Mouse (Mus musculus) embryonic facial prominence, embryonic 11.5 days (tissue): ENCODE results near the gene M1ap. TPM values are rescaled to one million over a fixed set of nuclear protein-coding genes. Genes with fewer than 3 reads are reported as not detected.

Experiments
- ATAC-seq: fragments of 200-750 bp; cut with Nextera tagmentation; replicated peaks from 2 replicates; pipeline ENCODE4 v1.8.0; 2017; ENCODE audit warnings: low read depth; ENCODE audit not compliant: insufficient number of reproducible peaks, low FRiP score, low TSS enrichment
- DNase-seq: peaks from one replicate; pipeline ENCODE4 v3.0.0-alpha.2; 2015; ENCODE audit warnings: low spot score
- H3K27ac ChIP-seq: fragments of 300-500 bp; sonication (generic); replicated peaks from 2 replicates; pipeline ENCODE4 v1.5.1; 2014; ENCODE audit warnings: mild to moderate bottlenecking, low read depth, low read length, control low read depth
- H3K27me3 ChIP-seq: fragments of 300-500 bp; sonication (generic); 2 replicates; pipeline ENCODE4 v1.6.1; 2014; ENCODE audit warnings: mild to moderate bottlenecking, low read length, moderate library complexity, mixed read lengths; ENCODE audit not compliant: control insufficient read depth, insufficient read depth
- H3K36me3 ChIP-seq: fragments of 300-500 bp; sonication (generic); replicated peaks from 2 replicates; pipeline ENCODE4 v1.6.1; 2014; ENCODE audit warnings: low read depth, mild to moderate bottlenecking, low read length, moderate library complexity, mixed read lengths; ENCODE audit not compliant: control insufficient read depth, insufficient read depth
- H3K4me1 ChIP-seq: fragments of 300-500 bp; sonication (generic); 2 replicates; pipeline ENCODE4 v1.6.1; 2014; ENCODE audit warnings: low read length, mixed read lengths; ENCODE audit not compliant: control insufficient read depth, insufficient read depth
- H3K4me2 ChIP-seq: fragments of 300-500 bp; sonication (generic); 2 replicates; pipeline ENCODE4 v1.6.1; 2014; ENCODE audit warnings: low read depth, mild to moderate bottlenecking, control low read depth, low read length, moderate library complexity
- H3K4me3 ChIP-seq: fragments of 300-500 bp; sonication (generic); 2 replicates; pipeline ENCODE4 v1.5.1; 2014; ENCODE audit warnings: low read depth, low read length, control low read depth
- H3K9ac ChIP-seq: fragments of 300-500 bp; sonication (generic); replicated peaks from 2 replicates; pipeline ENCODE4 v1.6.1; 2014; ENCODE audit warnings: mild to moderate bottlenecking, control low read depth, low read length
- H3K9me3 ChIP-seq: fragments of 300-500 bp; sonication (generic); replicated peaks from 2 replicates; pipeline ENCODE4 v1.6.1; 2016; ENCODE audit warnings: mild to moderate bottlenecking, low read length, inconsistent platforms, mixed read lengths; ENCODE audit not compliant: control insufficient read depth
- WGBS: fragments of 180-500 bp; shearing (Covaris S2); extraction: QIAGEN DNeasy Blood & Tissue Kit; methylation state at CpG from one replicate; pipeline ENCODE4 v1.1.7; 2014; 5-methylcytosine and 5-hydroxymethylcytosine counted together
- polyA plus RNA-seq: library from polyadenylated mRNA; unstranded; fragments of >200 nt; fragmentation: Nextera tagmentation; extraction: Ambion mirVana; gene quantifications from 2 replicates; pipeline ENCODE4 v1.2.1, GENCODE M21; 2014

The M1ap gene
- polyA plus RNA-seq, 1 experiment from 2014 or later = 0.21 TPM

GRCm38 (mm10) chr6:83013444-83013843, 66.7 kb downstream of the M1ap start:
- Histone ChIP-seq H3K27me3 (no peaks in the 10 kb centered on the region), H3K27ac (no peak overlapping the region), H3K4me1 (no peaks in the 10 kb centered on the region), H3K9ac (no peak overlapping the region), H3K9me3 (no peaks in the 10 kb centered on the region), H3K4me3 (no peak overlapping the region), H3K4me2 (no peak overlapping the region), H3K36me3 (no peaks in the 10 kb centered on the region)
- 79% methylated on average over 5 of the region's 5 CpGs for WGBS
- DNase-seq (no peak), ATAC-seq (no peak)

- Histone ChIP-seq H3K9ac (no peak overlapping the region), H3K4me2 (no peak overlapping the region), H3K9me3 (no peaks in the 10 kb centered on the region), H3K4me1 (no peaks in the 10 kb centered on the region), H3K27ac (no peak overlapping the region), H3K4me3 (no peak overlapping the region), H3K36me3 (no peaks in the 10 kb centered on the region), H3K27me3 (no peaks in the 10 kb centered on the region)
- 70% methylated on average over 12 of the region's 12 CpGs for WGBS
- no peak for ATAC-seq
- DNase-seq = no peak
These were observed 68.1 kb downstream of the M1ap start for GRCm38 (mm10) chr6:83014482-83015466.

DNA sequence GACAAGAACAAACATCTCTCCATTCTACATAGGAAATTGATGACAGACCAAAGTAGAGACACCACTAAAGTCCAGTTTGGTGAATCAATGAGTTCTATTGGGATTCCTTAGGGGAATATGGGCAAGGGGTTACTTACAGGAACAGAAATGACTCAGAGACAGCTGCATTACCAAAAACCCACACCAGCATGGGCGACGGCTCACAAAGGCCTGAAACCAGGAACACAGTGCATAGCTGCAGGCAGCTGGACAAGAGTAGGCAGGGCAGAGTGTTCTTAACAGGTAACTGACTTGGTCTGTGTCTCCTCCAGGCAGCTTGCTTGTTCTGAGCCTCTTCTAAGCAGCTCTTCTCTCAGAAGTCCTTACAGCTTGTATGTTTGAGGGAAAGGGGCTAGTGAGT, 69.0 kb downstream of the M1ap start:
- no peak for ATAC-seq
- Histone ChIP-seq H3K27ac (no peak overlapping the region), H3K9ac (no peak overlapping the region), H3K9me3 (no peaks in the 10 kb centered on the region), H3K36me3 (no peaks in the 10 kb centered on the region), H3K4me2 (no peak overlapping the region), H3K27me3 (no peaks in the 10 kb centered on the region), H3K4me3 (no peak overlapping the region), H3K4me1 (no peaks in the 10 kb centered on the region)
- no peak for DNase-seq
- WGBS = 81% methylated on average over 2 of the region's 2 CpGs

- Histone ChIP-seq H3K9ac (no peak overlapping the region), H3K9me3 (no peaks in the 10 kb centered on the region), H3K27ac (no peak overlapping the region), H3K4me1 (no peaks in the 10 kb centered on the region), H3K27me3 (no peaks in the 10 kb centered on the region), H3K36me3 (no peaks in the 10 kb centered on the region), H3K4me2 (no peak overlapping the region), H3K4me3 (no peak overlapping the region)
- DNase-seq (no peak), ATAC-seq (no peak)
- 52% methylated on average over 3 of the region's 3 CpGs for WGBS
These were observed 70.5 kb downstream of the M1ap start for GRCm38 (mm10) chr6:83017190-83017589.

GRCm38 (mm10) chr6:83019044-83019443, 72.3 kb downstream of the M1ap start:
- Histone ChIP-seq H3K9me3 (no peaks in the 10 kb centered on the region), H3K27ac (no peak overlapping the region), H3K4me3 (no peak overlapping the region), H3K9ac (no peak overlapping the region), H3K4me1 (no peaks in the 10 kb centered on the region), H3K4me2 (no peak overlapping the region), H3K36me3 (no peaks in the 10 kb centered on the region), H3K27me3 (no peaks in the 10 kb centered on the region)
- DNase-seq = no peak
- ATAC-seq = no peak
- WGBS = 75% methylated on average over 3 of the region's 3 CpGs

DNA sequence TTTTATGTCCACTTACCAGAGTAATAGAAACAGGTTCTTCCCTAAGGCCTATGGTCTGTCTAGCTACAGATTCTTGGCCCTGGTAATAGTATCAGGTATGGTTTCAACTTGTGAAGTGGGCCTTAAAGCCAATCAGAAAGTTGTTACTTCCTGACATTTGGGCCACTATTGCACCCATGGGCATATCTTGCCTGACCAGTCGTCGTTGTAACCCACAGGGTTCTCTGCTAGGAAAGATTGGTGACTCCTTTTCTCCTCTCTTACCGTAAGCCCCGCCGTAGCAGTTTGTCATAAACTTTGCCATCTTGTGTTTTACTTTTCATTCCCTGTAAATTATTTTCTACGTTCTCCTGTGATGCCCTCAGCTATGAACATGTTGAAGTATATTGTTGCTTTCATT, 73.4 kb downstream of the M1ap start:
- Histone ChIP-seq H3K9me3 (no peaks in the 10 kb centered on the region), H3K36me3 (no peaks in the 10 kb centered on the region), H3K4me1 (no peaks in the 10 kb centered on the region), H3K4me2 (no peak overlapping the region), H3K9ac (no peak overlapping the region), H3K27ac (no peak overlapping the region), H3K27me3 (no peaks in the 10 kb centered on the region), H3K4me3 (no peak overlapping the region)
- DNase-seq (no peak), ATAC-seq (no peak)
- WGBS = 85% methylated on average over 6 of the region's 6 CpGs

DNA sequence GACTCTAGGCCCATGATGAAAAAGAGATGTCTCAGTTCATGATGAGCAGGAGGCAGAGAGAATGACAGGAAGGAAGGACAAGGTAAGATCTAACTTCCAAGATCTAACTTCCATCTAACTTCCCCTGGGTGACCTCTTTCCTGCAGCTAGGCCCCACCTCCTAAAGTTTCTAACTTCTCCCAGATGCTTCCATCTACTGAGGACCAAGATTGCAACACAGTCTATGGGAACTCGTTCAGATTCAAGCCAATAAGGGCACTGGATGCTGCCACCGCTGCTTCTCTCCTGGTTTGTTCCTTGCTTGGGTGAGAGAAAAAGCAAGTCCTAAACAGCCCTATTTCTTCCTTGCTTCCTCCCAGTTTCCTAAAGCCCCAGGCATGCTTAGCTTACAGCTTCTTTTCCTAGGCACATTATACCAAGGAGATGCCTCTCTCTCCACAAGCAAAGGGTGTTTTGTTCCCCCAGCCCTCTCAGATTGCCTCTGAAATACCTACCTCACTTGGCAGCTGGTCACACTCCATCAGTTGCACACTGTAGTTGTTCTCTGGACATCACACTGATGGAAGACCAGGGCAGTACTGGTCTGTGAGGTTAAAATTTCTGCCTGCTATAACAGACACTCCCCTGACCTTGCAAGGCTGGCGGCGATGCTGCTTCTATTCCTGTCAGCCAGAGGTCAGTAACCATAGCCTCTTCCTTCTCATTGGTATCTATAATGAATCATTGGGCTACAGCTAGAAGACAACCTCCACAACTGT, 74.3 kb downstream of the M1ap start:
- Histone ChIP-seq H3K4me2 (no peak overlapping the region), H3K4me3 (no peak overlapping the region), H3K9ac (no peak overlapping the region), H3K27ac (no peak overlapping the region), H3K27me3 (no peaks in the 10 kb centered on the region), H3K36me3 (no peaks in the 10 kb centered on the region), H3K4me1 (no peaks in the 10 kb centered on the region), H3K9me3 (no peaks in the 10 kb centered on the region)
- DNase-seq (no peak), ATAC-seq (no peak)
- 73% methylated on average over 4 of the region's 4 CpGs for whole genome bisulfite sequencing

- Histone ChIP-seq H3K9ac (no peak overlapping the region), H3K27ac (no peak overlapping the region), H3K4me1 (no peaks in the 10 kb centered on the region), H3K9me3 (no peaks in the 10 kb centered on the region), H3K27me3 (no peaks in the 10 kb centered on the region), H3K4me3 (no peak overlapping the region), H3K4me2 (no peak overlapping the region), H3K36me3 (no peaks in the 10 kb centered on the region)
- DNase-seq = no peak
- ATAC-seq = no peak
- WGBS = 89% methylated on average over 9 of the region's 9 CpGs
These were observed 76.3 kb downstream of the M1ap start for GRCm38 (mm10) chr6:83023008-83023407.
